Mouse (Mus musculus): ENCODE measurements around the gene Irs2. TPM values are rescaled to one million over a fixed set of nuclear protein-coding genes. Genes with fewer than 3 reads are reported as not detected.

Gene Irs2
- polyA plus RNA-seq, 1 experiment from 2014 or later, result 8.3 TPM

GRCm38 (mm10) chr8:10977742-10978376 is 30.4 kb downstream of the Irs2 start:
- H3K27ac ChIP-seq (ENCODE audit: low read depth, low read length), result peak overlapping the region; percentile 46; the same call in 1 of the 2 replicates
- WGBS, result 45% methylated on average over 7 of the region's 7 CpGs
- DNase-seq (ENCODE audit: low spot score) (no peak), ATAC-seq (replicated peaks; ENCODE audit: low FRiP score) (peak; percentile 86)
- H3K4me3 ChIP-seq (ENCODE audit: low read depth, low read length), result no peak overlapping the region
- no peaks in the 10 kb centered on the region for H3K27me3 ChIP-seq (replicated peaks; ENCODE audit: control insufficient read depth, insufficient read depth, low read length)
- 0 out of 2 replicates have a peak overlapping the region, but pooled peaks have one; percentile 9 for H3K9ac ChIP-seq (ENCODE audit: low read depth, low read length)
- no peaks in the 10 kb centered on the region; the same call in 1 of the 2 replicates for H3K36me3 ChIP-seq (ENCODE audit: control insufficient read depth, insufficient read depth, low read length)
- H3K4me1 ChIP-seq (replicated peaks; ENCODE audit: control insufficient read depth, insufficient read depth, low read length), result peaks cover 46% of the 10 kb centered on the region
- peak overlapping the region; percentile 31; the same call in 1 of the 2 replicates for H3K4me2 ChIP-seq
- no peaks in the 10 kb centered on the region for H3K9me3 ChIP-seq (ENCODE audit: control insufficient read depth, low read length)

GRCm38 (mm10) chr8:10974659-10975058 is 33.6 kb downstream of the Irs2 start:
- Histone ChIP-seq H3K27me3 (replicated peaks; ENCODE audit: control insufficient read depth, insufficient read depth, low read length) (peaks cover 3% of the 10 kb centered on the region; the same call in 1 of the 2 replicates), H3K9ac (ENCODE audit: low read depth, low read length) (no peak overlapping the region), H3K4me3 (ENCODE audit: low read depth, low read length) (no peak overlapping the region), H3K4me2 (no peak overlapping the region), H3K27ac (ENCODE audit: low read depth, low read length) (peak overlapping the region; percentile 66), H3K4me1 (replicated peaks; ENCODE audit: control insufficient read depth, insufficient read depth, low read length) (peaks cover 54% of the 10 kb centered on the region), H3K36me3 (ENCODE audit: control insufficient read depth, insufficient read depth, low read length) (no peaks in the 10 kb centered on the region), H3K9me3 (ENCODE audit: control insufficient read depth, low read length) (no peaks in the 10 kb centered on the region)
- DNase-seq (ENCODE audit: low spot score) (no peak), ATAC-seq (replicated peaks; ENCODE audit: low FRiP score) (0 out of 2 replicates have a peak, but pooled peaks have one; percentile 15)
- WGBS, result 34% methylated on average over 2 of the region's 2 CpGs

GRCm38 (mm10) chr8:10974126-10974525 is 34.1 kb downstream of the Irs2 start:
- DNase-seq (ENCODE audit: low spot score), result no peak
- H3K4me2 ChIP-seq, result no peak overlapping the region

GRCm38 (mm10) chr8:10972851-10973452 is 35.3 kb downstream of the Irs2 start:
- H3K4me2 ChIP-seq, result no peak overlapping the region
- no peaks in the 10 kb centered on the region for H3K9me3 ChIP-seq (ENCODE audit: control insufficient read depth, low read length)
- no peak overlapping the region for H3K4me3 ChIP-seq (ENCODE audit: low read depth, low read length)
- H3K4me1 ChIP-seq (replicated peaks; ENCODE audit: control insufficient read depth, insufficient read depth, low read length), result peaks cover 40% of the 10 kb centered on the region
- no peak for DNase-seq (ENCODE audit: low spot score)
- 0 out of 2 replicates have a peak overlapping the region, but pooled peaks have one; percentile 28 for H3K27ac ChIP-seq (ENCODE audit: low read depth, low read length)
- H3K9ac ChIP-seq (ENCODE audit: low read depth, low read length), result 0 out of 2 replicates have a peak overlapping the region, but pooled peaks have one; percentile 10
- no peaks in the 10 kb centered on the region for H3K36me3 ChIP-seq (ENCODE audit: control insufficient read depth, insufficient read depth, low read length)
- no peak for ATAC-seq (replicated peaks; ENCODE audit: low FRiP score)
- H3K27me3 ChIP-seq (replicated peaks; ENCODE audit: control insufficient read depth, insufficient read depth, low read length), result peaks cover 3% of the 10 kb centered on the region; the same call in 1 of the 2 replicates
- WGBS, result 40% methylated on average over 9 of the region's 9 CpGs

More at GRCm38 (mm10) chr8:10974126-10974525, 34.1 kb downstream of the Irs2 start:
- Histone ChIP-seq H3K4me1 (replicated peaks; ENCODE audit: control insufficient read depth, insufficient read depth, low read length) (peaks cover 51% of the 10 kb centered on the region), H3K9ac (ENCODE audit: low read depth, low read length) (no peak overlapping the region), H3K27me3 (replicated peaks; ENCODE audit: control insufficient read depth, insufficient read depth, low read length) (peaks cover 3% of the 10 kb centered on the region; the same call in 1 of the 2 replicates), H3K4me3 (ENCODE audit: low read depth, low read length) (no peak overlapping the region), H3K27ac (ENCODE audit: low read depth, low read length) (peak overlapping the region; percentile 66; the same call in 1 of the 2 replicates), H3K9me3 (ENCODE audit: control insufficient read depth, low read length) (no peaks in the 10 kb centered on the region), H3K36me3 (ENCODE audit: control insufficient read depth, insufficient read depth, low read length) (no peaks in the 10 kb centered on the region)
- WGBS, result 73% methylated on average over 4 of the region's 4 CpGs
- ATAC-seq (replicated peaks; ENCODE audit: low FRiP score), result no peak

- DNase-seq (ENCODE audit: low spot score) (no peak), ATAC-seq (replicated peaks; ENCODE audit: low FRiP score) (no peak)
- no peak overlapping the region for H3K9ac ChIP-seq (ENCODE audit: low read depth, low read length)
- H3K4me3 ChIP-seq (ENCODE audit: low read depth, low read length), result no peak overlapping the region
- no peaks in the 10 kb centered on the region for H3K36me3 ChIP-seq (ENCODE audit: control insufficient read depth, insufficient read depth, low read length)
- H3K27ac ChIP-seq (ENCODE audit: low read depth, low read length), result no peak overlapping the region
- H3K9me3 ChIP-seq (ENCODE audit: control insufficient read depth, low read length), result no peaks in the 10 kb centered on the region
- H3K27me3 ChIP-seq (replicated peaks; ENCODE audit: control insufficient read depth, insufficient read depth, low read length), result peaks cover 3% of the 10 kb centered on the region; the same call in 1 of the 2 replicates
- H3K4me1 ChIP-seq (replicated peaks; ENCODE audit: control insufficient read depth, insufficient read depth, low read length), result peaks cover 36% of the 10 kb centered on the region
- no peak overlapping the region for H3K4me2 ChIP-seq
- WGBS, result 59% methylated on average over 3 of the region's 3 CpGs
Observed at GRCm38 (mm10) chr8:10971984-10972383, 36.3 kb downstream of the Irs2 start.

GRCm38 (mm10) chr8:10971509-10971908 is 36.7 kb downstream of the Irs2 start:
- Histone ChIP-seq H3K4me1 (replicated peaks; ENCODE audit: control insufficient read depth, insufficient read depth, low read length) (peaks cover 32% of the 10 kb centered on the region), H3K36me3 (ENCODE audit: control insufficient read depth, insufficient read depth, low read length) (no peaks in the 10 kb centered on the region), H3K9me3 (ENCODE audit: control insufficient read depth, low read length) (no peaks in the 10 kb centered on the region), H3K9ac (ENCODE audit: low read depth, low read length) (no peak overlapping the region), H3K27me3 (replicated peaks; ENCODE audit: control insufficient read depth, insufficient read depth, low read length) (peaks cover 3% of the 10 kb centered on the region; the same call in 1 of the 2 replicates), H3K4me2 (no peak overlapping the region), H3K27ac (ENCODE audit: low read depth, low read length) (no peak overlapping the region), H3K4me3 (ENCODE audit: low read depth, low read length) (no peak overlapping the region)
- no peak; the same call in 1 of the 2 replicates for ATAC-seq (replicated peaks; ENCODE audit: low FRiP score)
- DNase-seq (ENCODE audit: low spot score), result no peak
- 66% methylated on average over 5 of the region's 5 CpGs for WGBS

- no peak overlapping the region for H3K9ac ChIP-seq (ENCODE audit: low read depth, low read length)
- 84% methylated on average over 13 of the region's 13 CpGs for WGBS
- ATAC-seq (replicated peaks; ENCODE audit: low FRiP score) (no peak), DNase-seq (ENCODE audit: low spot score) (no peak)
- H3K27me3 ChIP-seq (replicated peaks; ENCODE audit: control insufficient read depth, insufficient read depth, low read length), result peaks cover 3% of the 10 kb centered on the region; the same call in 1 of the 2 replicates
- H3K4me2 ChIP-seq, result no peak overlapping the region
- no peak overlapping the region for H3K4me3 ChIP-seq (ENCODE audit: low read depth, low read length)
- H3K4me1 ChIP-seq (replicated peaks; ENCODE audit: control insufficient read depth, insufficient read depth, low read length), result peaks cover 30% of the 10 kb centered on the region
- no peak overlapping the region for H3K27ac ChIP-seq (ENCODE audit: low read depth, low read length)
- no peaks in the 10 kb centered on the region for H3K9me3 ChIP-seq (ENCODE audit: control insufficient read depth, low read length)
- no peaks in the 10 kb centered on the region for H3K36me3 ChIP-seq (ENCODE audit: control insufficient read depth, insufficient read depth, low read length)
Observed at GRCm38 (mm10) chr8:10970496-10971456, 37.5 kb downstream of the Irs2 start.

- no peak for ATAC-seq (replicated peaks; ENCODE audit: low FRiP score)
- H3K27me3 ChIP-seq (replicated peaks; ENCODE audit: control insufficient read depth, insufficient read depth, low read length), result peaks cover 6% of the 10 kb centered on the region; the same call in 1 of the 2 replicates
- no peaks in the 10 kb centered on the region for H3K36me3 ChIP-seq (ENCODE audit: control insufficient read depth, insufficient read depth, low read length)
- no peak overlapping the region for H3K4me3 ChIP-seq (ENCODE audit: low read depth, low read length)
- H3K27ac ChIP-seq (ENCODE audit: low read depth, low read length), result no peak overlapping the region
- peaks cover 30% of the 10 kb centered on the region for H3K4me1 ChIP-seq (replicated peaks; ENCODE audit: control insufficient read depth, insufficient read depth, low read length)
- H3K9me3 ChIP-seq (ENCODE audit: control insufficient read depth, low read length), result no peaks in the 10 kb centered on the region
- WGBS, result 42% methylated on average over 7 of the region's 7 CpGs
- DNase-seq (ENCODE audit: low spot score), result no peak
- H3K9ac ChIP-seq (ENCODE audit: low read depth, low read length), result no peak overlapping the region
- no peak overlapping the region for H3K4me2 ChIP-seq
Observed at GRCm38 (mm10) chr8:10968687-10969086, 39.6 kb downstream of the Irs2 start.
